Mouse (Mus musculus) heart, adult 8-10 months (tissue): ENCODE measurements around the gene Lin52. TPM values are rescaled to one million over a fixed set of nuclear protein-coding genes. Genes with fewer than 3 reads are reported as not detected.
A peak's percentile ranks its signal among the peaks of the same experiment; 100 is the strongest.

ENCODE experiments used
- DNase-seq: peaks from one replicate; pipeline ENCODE4 v3.0.0; 2022; ENCODE audit warnings: low spot score
- total RNA-seq, 4 experiments: library from RNA; stranded (reverse); gene quantifications; 2 replicates each; pipeline ENCODE4 v1.2.4; 2022

The Lin52 gene
- total RNA-seq, 4 experiments from 2014 or later, result 11.2 to 13.4 (median 12.9) TPM

GRCm38 (mm10) chr12:84468701-84469100 is 17.5 kb downstream of the Lin52 start:
- DNase-seq, result peak; percentile 54

- DNase-seq, result no peak
These were observed 27.7 kb downstream of the Lin52 start for GRCm38 (mm10) chr12:84478937-84479336.

- DNase-seq, result no peak
These were observed 30.0 kb downstream of the Lin52 start for GRCm38 (mm10) chr12:84481251-84481650.

DNA sequence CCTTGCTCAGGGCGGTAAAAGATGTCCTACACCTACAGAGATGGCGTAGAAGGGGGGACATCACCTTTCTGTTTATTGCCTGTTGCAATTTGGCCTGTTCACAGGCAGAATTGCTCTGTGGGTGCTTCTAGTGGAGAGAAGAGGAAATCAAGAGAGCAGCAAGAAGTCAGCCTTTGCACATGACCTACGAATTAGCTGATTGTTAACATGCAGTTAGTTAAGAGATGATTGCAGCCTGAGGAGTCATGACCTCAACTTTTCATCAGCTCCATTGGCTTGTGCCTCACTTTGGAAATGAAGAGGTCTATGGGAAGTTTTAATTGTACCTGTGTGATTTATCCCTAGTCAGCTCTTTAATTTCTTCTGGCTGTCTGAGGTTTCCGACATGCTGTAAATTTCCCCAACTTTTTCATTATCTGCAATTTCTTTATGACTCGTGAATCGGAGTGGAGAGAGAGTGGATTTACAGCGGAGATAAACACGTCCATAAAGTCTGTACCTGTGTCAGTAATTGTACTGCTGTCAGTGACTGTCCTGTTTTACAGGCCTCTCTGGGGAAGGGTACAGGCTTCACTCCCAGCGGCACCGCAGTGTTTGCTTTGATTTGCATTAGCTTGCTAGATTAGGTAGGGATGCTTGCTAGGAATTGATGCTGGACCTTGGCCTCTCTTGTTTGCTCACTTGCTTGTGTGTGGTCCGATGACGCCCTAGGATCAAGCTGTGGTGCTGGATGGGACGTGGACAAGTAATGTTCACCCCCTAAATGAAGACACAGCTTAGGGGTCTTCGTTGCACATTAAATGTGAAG is 31.8 kb downstream of the Lin52 start:
- DNase-seq, result no peak

- peak; percentile 24 for DNase-seq
These were observed 36.3 kb downstream of the Lin52 start for GRCm38 (mm10) chr12:84487324-84488056.

DNA sequence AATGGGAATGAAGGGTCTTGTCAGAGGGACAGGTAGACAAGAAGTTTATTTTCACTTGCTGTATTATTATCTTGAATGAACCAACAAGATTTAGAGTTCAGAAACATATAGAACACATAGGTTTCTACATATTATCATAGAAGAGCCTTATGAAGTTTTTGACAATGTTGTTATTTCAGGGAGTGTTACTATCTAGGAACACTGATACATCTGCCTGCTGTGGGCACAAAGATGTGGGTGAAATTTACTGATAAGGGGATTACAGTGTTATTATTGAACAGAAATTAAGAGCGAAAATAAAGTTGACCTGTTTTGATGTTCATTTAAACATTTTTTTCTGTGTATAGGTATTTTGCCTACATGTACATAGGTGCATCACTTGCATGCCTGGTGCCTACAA is 45.6 kb downstream of the Lin52 start:
- DNase-seq, result no peak

- DNase-seq, result no peak
These were observed 49.5 kb downstream of the Lin52 start for GRCm38 (mm10) chr12:84500528-84501263.

- no peak for DNase-seq
These were observed 50.1 kb downstream of the Lin52 start for GRCm38 (mm10) chr12:84501278-84501677.

DNA sequence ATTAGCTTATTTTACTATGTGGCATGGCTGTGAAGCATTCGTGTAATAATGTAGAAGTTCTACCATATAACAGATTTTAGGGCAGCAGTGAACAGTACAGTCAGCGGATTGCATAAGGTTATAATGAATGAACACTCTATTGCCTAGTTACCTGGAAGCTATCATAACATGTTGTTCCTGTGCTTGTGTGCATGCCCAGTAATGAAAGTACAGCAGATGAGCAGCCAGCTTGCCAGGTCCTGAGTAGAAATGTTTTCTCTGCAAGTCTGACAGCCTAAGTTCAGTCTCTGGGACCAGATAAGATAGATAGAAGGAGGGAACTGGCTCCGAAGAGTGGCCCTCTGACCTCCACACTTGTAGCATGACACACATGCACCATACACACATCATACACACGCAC is 55.6 kb downstream of the Lin52 start:
- peak; percentile 9 for DNase-seq

DNA sequence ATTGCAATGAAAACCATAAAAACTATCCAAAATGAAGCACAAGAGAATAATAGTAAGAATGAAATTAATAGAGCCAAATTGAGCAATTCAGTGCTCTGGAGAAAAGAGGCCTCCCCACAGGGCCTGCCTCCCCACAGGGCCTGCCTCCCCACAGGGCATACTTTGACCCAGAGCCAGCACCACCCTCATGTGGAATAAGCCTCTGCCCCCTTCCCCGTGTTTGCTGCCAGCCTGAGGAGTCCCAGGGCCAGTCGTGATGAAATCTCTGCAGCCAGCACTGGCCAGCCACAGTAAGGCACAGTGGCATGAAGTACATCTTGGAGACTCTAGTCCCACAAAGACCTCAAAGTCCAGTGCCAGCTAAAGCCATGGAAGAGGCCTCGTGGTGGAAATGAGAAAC is 60.8 kb downstream of the Lin52 start:
- no peak for DNase-seq

DNA sequence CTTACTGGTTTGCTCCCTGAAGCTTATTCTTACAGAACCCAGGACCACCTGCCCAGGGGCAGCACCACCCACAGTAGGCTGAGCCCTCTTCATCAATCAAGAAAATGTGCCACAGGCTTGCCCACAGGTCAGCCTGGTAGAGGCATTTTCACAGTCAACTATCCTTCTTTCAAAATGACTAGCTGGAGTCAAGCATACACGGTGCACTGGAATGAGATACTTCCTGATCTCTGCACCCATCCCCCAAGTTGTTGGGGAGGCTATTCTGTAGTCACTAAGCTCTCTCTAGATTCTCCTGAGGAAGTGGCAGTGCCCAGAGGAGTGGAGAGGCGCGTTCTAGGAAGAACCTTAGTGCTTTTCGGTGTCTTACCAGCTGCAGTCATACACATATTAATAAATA is 64.3 kb downstream of the Lin52 start:
- no peak for DNase-seq

GRCm38 (mm10) chr12:84516642-84517041 is 65.4 kb downstream of the Lin52 start:
- no peak for DNase-seq

- DNase-seq, result no peak
These were observed 66.8 kb downstream of the Lin52 start for GRCm38 (mm10) chr12:84518018-84518417.

GRCm38 (mm10) chr12:84523728-84524127 is 72.5 kb downstream of the Lin52 start:
- no peak for DNase-seq

DNA sequence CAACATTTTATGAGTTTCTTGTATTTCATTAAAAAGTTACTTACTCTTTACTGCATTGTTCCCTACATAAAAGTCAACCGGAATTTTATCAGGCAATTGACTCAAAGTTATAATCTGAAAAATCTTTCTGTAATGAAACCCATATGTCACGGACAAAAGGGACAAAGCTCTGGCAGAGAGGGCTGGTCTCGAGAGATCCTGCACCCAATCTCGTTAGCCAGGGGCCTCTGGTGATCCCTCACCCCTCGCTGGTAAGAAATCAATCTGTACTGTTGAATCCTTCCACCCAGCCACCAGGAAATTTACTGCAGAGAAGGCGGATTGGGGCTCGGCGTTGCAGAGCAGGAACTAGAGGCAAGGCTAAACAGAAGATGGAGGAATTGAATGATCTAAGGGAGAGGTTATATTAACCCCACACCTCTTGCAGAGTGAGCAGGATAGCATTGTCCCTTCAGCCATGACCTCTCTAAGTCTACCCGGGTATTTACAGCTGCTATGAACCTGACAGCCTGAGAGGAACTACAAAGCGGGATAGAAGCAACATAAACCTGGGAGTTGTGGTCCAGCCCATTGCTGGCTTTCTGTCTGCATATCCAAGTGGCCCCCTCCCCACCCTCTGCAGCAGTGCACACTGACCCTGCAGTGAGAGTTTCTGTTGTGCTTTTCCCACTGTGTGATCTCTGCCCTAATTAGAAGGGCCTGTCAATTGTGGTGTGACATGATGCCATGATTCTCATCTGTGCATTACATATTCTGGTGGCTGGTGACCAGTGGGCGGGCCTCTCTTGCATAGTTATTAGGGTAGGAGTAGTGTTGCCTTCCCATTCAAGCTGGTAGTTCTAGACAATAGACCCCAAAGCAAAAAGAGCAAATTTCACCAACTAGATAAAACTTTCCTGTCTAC is 73.2 kb downstream of the Lin52 start:
- no peak for DNase-seq

DNA sequence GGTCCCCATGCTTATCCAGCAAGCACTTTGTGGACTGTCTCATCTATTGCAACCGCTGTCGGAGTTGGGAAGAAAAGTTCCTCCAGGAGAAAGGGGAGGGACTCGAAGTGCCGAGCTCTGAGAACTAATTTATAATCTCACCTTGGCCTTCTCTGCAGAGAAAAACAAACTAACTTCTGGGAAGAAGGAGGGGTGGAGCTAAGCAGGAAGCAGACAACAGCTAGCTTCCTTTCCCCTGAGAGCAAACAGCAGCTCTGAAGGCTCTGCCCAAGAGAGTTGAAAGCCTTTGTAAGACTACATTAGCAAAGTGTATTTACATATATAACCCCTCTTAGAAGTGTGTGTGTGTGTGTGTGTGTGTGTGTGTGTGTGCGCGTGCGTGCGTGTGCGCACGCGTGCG is 74.2 kb downstream of the Lin52 start:
- DNase-seq, result no peak

DNA sequence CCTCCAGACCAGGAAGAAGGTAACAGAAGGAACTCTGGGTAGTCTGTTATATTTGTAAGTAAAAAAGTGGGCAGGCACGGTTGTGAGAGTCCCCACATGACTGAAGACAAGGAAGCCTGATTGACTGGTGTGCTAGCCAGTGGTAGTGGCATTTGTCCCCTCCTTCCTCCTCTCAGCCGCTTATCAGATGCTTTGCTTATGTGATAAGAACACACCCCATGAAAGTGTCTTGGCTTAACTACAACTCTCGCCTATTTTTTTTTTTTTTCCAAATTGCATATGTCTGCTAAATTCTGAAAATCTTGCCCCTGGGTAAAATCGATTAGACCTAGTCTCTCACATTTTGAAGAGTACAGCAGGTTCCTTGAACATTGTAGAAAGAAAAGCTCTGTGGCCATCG is 79.2 kb downstream of the Lin52 start:
- no peak for DNase-seq

DNA sequence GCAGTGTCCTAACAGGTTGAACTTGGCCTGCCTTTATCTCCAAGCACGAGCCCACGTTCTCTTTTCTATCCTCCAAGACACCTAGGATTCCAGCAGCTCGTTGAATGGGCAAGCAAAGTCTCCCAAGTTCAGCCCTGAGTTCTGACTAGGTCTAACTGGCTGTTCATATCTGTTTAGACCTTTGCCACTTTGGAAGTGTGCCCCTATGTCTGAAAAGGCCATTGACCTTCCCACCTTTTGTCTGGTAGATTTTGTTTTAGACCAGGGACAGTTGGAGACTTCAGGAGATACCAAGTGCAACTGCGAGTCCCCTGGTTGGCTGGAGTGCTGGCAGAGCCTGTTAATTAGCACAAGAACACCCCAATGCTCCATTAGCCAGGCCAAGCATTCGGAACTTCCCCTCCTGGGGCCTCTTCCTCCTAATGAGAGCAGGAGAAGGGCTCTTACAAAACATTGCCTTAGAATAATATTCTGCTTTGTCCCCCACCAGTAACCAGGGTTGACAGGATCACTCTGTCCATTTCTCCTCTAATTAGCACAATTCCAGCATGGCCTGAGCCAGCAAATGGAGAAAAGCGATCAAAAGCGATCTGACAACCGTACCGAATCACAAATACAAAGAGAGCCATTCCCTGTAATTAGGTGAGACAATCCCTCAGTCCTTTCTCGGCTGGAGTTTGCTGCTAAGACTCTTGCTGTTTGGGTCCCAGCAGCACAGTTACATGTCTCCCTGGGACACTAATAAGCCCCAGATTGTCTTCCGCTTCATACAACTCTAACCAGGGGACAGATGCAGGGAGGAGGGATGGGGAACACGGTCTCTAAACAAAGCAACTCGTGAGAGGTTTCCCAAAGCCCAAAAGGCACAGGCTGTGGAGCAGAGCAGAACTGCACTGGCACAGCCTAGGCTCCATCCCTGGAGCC is 80.9 kb downstream of the Lin52 start:
- no peak for DNase-seq

DNA sequence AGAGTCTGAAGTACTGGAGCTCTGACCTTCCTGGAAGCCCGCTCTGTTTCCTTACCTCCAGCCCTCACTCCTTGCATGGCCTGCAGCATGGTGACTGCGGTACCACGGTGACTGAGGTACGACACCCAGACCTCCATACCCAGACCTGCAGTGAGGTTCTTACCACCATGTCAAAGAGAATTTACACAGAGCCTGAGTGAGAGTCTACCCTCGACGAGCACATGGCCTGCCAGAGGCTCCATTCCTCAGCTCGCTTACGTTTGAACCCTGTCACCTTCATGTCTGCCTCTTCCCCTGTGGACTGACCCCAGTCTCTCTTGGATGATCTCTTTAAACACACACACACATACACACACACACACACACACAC is 81.6 kb downstream of the Lin52 start:
- no peak for DNase-seq
